Mouse (Mus musculus): ENCODE results near the gene Prkcz. TPM values are rescaled to one million over a fixed set of nuclear protein-coding genes. Genes with fewer than 3 reads are reported as not detected.

The Prkcz gene
- polyA plus RNA-seq, 1 experiment: 17.3 TPM

DNA sequence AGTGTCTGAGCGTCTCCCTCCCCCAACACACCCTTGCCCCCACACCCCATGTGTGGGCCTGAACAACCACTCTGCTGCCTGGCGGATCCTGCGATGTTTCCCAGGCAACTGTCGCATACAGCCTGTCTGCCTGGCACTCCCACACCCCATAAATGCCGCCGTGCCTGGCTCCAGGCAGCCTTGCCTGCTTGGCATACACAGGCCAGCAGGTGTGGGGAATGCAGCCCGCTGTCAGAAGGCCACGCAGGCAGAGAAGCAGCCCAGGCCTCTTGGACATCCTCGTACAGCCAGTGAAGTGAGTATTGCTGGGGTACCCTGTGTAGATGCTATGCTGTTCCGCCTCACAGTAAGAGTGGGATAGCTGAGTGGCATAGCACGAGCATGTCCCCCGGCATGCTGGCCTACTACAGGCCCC is 114.5 kb downstream of the Prkcz start:
- no peak for DNase-seq (ENCODE audit: low spot score)

DNA sequence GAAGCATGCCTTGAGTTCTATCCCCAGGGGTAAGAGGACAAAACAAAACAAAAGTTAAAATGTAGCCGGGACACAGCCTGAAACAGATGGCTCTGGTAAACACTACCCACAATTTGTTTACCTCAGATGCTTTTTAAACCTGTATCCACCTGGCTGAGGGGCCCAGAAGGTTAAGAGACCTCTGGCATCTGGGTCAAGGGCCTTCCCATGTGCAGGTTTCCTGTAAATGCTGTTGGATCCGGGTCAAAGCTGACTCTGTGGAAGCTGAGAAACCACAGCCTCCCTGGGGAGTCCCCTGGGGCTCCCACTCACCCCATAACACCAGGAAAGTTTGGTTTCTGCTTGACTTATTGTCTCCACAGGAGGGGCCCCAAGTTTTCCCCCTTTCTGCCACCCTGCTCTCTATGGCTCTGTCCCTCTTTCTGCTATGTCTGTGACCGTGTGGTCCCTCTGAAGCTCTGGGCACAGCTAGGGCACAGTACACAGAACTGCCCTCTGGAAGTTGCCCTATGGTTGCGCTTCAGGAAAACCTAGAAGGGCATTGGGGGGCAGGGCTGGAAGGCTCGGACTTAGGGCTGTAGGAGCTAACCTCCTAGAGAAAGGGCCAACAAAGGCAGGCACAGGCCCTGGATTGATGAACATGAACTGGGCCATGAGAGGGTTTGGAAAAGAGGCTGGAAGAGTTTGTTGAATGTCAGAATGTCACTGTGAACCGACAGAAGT is 115.2 kb downstream of the Prkcz start:
- no peak for DNase-seq (ENCODE audit: low spot score)

DNA sequence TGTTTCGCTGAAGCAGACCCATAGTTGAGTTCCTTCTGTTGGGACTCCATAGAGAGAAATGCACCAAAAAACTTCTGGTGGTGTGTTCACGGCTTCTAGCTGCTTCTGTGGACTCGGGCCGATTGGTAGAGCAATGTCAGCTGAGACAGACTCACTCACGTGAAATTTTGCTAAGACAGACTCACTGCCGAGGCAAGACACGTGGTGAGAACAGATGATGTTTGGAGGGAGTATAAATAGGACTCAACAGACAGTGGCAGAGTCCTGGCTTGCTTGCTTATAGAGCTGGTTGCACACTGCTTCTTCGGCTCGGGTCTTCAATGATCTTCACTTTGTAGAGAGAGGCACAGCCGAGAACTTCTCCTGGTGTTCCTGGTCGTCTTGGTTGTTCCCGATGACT is 117.9 kb downstream of the Prkcz start:
- no peak for DNase-seq (ENCODE audit: low spot score)

DNA sequence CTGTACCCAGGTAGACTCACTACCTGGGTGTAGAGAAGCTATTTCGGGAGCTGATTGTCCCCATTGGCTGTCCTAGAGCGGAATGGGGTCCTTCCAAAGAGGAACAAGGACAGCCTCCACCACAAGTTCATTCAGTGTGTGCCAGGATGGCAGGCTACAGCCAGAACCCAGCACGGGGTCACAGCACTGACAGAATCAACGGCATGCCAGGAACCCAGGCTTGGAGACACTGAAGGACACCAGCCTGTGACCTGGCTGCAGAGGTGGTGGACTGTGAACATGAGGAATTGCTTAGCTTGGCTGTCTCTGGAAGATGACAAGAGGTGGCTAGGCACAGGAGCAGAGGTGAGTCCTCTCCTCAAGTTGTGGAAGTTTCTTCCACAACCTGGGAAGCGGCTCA is 118.9 kb downstream of the Prkcz start:
- DNase-seq (ENCODE audit: low spot score): no peak

DNA sequence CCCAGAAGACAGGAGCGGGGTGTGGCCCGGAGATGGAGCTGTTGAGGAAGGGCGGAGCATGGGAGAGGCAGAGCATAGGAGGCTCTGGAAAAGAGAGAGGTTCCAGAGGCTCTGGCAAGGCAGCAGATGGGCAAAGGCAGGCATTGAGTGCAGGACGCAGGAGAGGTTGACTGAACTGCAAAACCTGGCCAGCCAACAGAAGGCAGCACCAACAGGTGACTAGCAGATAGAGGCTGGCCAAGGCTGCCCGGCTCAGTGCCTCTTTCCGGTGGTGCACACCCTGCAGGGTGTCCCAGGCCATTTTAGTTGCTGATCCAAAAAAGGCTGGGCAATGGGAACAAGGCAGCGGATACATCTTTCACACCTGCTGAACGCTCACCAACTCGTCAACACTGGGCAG is 119.4 kb downstream of the Prkcz start:
- no peak for DNase-seq (ENCODE audit: low spot score)

DNA sequence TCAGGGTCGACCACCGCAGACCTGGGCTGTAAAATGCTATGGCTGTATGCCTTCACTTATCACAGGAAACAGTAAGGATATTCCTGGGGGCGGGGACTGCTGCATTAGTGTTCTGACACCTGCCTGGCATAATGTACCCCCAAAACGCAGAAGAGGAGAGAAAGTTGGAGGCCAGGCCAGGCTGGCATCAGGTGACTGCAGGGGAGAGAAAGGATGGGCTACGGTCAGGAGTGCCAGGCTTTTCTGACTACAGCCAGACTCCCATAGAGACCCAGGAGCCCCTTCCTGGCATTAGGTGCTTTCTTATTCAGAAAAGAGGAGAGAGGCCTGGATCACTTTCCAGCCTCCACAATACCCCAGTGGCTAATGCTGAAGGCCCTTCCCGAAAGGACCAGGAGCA is 121.7 kb downstream of the Prkcz start:
- DNase-seq (ENCODE audit: low spot score): no peak

DNA sequence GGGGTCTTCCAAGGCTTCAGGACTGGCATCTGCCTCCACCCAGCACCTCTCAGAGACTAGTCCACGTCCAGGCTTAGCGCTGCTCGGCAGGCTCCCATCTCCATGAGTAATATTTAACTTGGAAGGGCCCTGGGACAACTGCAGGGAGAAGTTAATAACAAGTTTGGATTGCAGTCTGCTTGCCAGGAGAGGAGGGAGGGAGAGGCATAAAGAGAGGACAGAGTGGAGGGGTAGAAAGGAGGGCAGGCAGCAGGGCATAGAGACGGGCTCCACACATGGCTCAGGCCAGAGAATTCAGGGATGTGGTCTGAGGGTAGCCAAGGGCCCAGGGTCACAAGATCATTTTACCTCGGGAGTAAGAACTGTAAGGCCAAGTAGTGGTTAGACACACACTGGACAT is 122.9 kb downstream of the Prkcz start:
- peak; percentile 24 for DNase-seq (ENCODE audit: low spot score)

DNA sequence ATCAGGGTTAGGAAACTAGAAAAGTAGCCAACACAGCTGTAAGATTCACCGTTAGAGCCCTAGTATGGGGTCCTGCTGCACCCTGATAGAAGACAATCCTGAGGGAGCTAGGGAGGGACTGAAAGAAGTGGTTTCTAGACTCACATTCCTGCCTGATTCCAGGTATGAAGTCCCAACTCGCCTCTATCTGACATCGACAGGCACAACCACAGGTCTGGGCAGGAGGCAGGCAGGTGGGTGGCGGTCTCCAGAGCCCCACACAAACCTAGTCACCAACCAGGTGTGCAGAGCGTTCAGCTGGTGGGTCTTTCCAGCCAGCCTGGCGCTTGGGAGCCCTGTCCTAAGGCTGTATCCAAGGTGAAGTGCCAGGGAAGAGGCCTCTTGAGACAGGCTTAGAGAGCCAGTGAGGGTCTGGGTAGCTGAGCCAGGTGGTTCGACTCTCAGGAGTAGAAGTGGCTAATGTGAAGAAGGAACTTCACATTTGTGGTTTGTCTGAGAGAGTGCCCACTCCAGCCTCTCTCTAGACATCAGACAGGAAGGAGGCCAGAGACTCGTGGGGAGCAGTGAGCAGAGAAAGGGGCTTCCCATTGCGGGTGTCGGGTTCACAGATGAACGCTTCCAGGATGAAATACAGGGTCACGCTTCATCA is 124.3 kb downstream of the Prkcz start:
- peak; percentile 18 for DNase-seq (ENCODE audit: low spot score)

DNA sequence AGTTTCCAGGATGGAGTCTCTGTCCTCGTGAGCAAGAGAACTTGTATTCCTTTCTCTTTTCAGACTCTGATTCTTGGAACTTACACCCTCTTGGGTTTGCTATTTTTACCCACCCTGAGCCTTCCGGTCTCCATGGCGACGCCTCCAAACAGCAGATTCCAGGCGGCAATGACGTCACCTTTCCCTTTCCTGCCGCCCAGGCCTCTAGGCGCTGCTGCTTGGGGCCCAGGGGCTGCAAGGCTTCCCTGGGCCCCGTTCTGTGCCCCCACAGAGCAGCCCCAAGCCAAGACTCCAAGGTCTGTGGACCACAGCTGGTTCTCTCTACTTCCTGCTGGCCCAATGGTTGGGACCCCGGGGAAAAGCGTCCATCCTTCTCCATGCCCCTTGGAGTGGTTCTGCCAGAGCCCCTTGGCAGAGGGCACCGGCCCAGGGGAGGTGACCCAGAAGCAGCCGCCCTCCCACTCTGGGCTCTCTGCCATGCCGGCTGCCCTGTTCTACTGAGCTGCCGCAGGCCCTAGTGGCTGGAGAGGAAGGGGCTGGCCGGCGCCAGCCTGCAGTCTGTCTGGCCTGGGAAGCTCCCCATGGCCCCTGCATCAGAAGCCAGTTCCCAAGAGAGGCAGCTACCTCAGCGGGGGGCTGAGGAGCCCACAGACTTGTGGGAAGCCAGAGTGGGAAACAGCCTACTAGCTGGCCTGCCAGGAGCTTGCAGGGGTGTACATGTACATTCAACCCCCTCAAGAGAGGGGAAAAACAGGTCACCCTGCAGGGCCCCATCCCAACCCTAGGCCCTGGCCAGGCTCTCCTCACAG is 125.6 kb downstream of the Prkcz start:
- DNase-seq (ENCODE audit: low spot score): peak; percentile 62

DNA sequence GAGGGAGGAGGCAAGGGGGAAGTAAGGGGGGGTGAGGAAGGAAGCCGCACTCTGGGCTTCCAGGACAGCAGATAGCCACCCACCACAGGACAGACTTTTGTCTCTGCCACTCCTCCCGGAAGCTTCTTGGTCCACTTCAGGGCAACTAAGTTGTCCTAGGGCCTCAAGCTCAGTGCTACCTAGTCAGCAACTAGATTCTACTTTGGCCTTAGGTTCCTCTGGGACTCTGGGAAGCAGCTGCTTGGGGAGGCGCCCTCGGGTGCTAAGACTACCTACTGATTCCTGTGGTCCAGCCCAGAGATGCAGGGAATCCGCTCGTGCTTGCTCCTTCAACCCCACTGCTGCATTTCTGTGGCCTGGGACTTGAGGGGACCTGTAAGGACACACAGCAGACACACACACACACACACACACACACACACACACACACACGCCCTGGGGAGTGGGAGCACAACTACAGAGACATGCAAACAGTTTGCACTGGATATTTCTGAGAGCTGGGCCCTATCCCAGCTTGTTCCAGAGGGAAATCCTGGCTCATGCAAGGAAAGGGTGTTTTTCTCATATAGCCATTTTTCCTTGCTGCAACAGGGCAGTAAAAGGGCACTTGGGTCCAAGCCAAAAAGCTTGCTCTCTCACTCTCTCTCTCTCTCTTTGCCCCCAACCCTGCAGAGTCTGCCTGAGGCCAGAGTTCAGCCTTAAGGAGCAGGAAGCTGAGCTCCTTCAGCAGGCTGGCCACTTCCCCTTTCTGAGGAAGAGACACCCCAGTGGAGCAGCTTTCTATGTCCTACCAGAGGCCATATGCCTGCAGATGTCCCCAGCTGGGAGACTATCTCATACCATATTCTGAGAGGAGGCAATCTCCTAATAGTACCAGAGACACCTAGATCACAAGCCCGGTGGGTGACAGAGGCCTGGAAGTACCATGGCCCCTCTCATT is 126.5 kb downstream of the Prkcz start:
- DNase-seq (ENCODE audit: low spot score): peak; percentile 23

DNA sequence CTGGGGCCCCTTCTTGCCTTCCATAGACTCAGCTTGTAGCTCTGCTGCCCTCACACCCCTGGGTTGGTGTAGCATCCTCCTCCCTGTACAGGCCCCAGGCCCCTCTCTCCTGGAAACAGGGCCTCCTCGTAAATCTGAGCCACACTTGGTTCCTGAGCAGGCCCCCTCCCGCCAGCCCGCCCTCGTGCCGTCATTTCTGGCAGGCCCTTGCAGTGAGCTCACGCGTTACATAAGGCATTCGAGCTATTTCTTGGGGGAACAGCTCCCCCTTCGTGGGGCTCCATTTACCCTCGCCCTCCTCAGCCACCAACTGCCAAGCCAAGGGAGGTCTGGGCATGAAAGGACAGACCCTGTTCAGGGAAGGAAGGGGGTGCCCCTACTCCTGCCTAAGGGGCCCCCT is 127.3 kb downstream of the Prkcz start:
- DNase-seq (ENCODE audit: low spot score): no peak

DNA sequence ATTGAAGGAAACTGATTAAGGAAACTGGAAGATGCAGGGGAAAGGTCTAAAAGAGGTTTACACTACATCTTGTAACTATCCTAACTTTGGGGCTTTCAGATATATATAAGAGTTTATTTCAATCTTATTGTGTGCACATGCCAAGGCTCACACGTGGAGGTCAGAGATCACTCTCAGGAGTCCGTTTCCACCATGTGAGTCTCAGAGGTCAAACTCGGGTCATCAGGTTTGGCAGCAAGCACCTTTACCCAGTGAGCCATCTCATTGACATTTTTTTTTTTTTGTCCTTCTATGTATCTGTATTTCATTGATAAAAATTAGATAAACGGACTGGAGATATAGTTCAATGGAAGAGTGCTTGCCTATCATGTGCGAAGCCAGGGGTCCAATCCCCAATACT is 132.7 kb downstream of the Prkcz start:
- no peak for DNase-seq (ENCODE audit: low spot score)

DNA sequence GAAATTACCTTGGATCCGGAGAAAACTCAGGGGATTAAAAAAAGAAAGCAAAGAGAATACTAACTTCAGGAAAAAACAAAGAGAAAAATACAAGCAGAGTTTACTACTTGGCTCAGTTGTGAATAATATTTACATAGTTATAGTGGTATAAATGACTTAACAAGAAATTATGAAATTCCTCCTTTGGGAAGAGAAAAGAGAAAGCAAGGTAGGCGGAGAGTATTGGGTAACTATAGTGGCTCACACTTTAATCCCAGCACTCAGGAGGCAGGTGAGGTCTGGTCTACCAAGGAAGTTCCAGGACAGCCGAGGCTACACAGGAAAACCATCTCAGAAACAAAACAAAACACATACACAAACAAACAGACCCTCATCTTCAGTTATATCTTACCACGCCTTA is 133.2 kb downstream of the Prkcz start:
- no peak for DNase-seq (ENCODE audit: low spot score)

DNA sequence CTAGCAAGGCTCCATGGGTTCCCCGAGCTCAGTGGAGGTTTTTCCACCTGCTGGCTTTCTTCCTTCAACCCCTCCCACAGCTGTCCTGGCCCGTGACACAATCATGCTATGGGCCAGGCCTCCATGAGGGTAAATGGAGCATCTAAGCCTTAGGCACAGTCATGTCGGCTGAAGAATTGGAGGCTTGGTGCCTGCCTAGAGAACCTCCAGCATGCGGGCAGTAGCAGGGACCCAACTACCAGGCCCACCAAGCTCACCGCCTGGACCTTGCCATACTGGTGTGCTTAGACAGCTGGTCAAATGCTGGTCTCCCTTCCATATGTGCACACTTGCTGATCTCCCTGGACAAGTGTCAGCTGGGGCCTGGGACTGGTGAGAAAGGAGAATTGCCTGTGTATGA is 135.2 kb downstream of the Prkcz start:
- no peak for DNase-seq (ENCODE audit: low spot score)

DNA sequence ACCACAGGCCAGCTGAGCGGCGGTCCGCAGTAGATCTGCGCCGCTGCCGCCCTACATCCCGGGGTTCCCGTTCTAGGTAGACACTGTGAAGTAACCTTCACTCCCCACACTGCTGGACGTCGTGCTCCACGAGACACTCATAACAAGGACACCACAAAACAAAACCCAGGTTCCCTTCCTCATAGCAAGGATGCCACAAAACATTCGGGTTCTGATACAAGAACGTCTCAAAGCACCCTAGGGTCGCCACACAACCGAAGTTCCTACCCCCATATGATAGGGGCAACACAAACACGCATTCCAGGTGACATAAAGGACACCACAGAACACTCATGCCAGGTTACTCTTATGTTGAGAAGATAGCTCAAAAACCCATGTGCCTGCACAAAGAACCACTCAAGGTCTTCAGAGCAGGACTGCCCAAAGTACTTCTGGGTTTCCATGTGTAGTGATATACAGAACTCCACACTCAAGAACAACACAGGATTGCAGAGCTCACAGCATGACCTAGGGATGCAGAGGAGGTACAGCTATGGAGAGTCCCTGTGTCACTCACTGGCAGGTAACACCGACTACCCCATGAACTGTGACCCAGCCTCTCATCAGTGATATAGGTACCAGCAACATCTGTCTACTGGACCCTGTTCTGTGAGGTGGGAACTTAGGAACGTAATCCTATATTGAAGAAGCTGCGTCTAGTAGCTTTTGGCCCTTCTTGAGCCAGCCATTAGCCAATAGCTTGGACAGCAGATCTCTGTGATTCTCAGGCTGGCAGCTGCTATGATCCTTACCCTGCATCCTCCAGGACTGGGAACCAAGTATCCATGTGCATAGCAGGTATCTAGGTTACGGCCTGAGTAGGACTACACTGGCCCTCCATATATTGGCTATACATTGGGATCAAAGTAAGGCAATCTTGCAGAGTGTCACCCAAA is 137.3 kb downstream of the Prkcz start:
- no peak for DNase-seq (ENCODE audit: low spot score)

DNA sequence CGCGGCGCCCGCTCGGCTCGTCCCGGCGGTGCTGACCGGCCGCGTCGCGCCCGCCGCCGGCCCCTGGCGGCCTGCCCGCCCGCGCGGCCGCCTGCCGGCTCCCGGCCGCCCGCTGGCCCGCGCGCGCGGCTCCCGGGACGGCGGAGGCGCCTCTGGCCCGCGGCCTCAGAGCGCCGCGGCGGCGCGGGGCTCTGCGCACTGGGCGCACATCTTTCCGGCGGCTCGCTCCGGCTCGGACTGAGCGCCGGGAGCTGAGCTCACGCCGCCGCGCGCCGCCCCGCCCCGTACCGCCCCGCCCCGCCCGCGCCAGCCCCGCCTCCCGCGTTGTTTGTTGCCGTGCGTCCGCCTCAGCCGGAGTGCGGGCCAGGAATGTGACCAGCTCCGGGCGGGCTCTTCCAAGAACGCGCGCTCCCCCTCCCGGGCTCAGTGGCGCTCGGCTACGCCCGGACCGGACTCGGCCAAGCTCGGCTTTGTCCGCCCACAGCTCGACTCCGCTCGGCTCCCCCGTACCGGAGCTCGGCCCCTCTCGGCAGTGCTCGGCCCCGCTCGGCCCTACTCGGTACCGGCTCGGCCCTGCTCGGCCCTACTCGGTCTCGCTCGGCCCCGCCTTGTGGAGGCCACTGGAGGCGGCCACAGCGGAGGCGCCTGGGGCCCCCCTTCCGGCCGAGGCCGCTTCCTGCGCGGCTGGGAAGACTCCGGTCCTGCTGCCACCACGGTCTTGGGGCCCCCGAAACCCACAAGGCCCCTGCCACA is 138.1 kb downstream of the Prkcz start:
- peak; percentile 100 for DNase-seq (ENCODE audit: low spot score)

DNA sequence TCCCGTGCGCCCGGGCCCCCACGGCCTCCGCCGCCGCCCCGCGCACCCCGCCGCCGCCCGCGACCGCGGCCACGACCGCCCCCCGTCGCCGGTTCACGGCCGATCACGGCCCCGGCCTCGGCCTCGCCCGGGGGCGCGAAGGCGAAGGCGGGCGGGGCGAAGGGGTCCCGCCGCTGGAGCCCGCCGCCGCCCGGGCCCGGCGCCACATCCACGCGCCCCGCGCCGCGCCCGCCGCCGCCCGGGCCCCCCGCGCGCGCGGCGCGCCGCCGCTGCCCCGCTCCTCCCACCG is 138.7 kb downstream of the Prkcz start, which contains the start of gene Ski:
Gene Ski (minus strand): TSS at position 41 of the 289 bp plus-strand sequence.
- DNase-seq (ENCODE audit: low spot score): no peak

DNA sequence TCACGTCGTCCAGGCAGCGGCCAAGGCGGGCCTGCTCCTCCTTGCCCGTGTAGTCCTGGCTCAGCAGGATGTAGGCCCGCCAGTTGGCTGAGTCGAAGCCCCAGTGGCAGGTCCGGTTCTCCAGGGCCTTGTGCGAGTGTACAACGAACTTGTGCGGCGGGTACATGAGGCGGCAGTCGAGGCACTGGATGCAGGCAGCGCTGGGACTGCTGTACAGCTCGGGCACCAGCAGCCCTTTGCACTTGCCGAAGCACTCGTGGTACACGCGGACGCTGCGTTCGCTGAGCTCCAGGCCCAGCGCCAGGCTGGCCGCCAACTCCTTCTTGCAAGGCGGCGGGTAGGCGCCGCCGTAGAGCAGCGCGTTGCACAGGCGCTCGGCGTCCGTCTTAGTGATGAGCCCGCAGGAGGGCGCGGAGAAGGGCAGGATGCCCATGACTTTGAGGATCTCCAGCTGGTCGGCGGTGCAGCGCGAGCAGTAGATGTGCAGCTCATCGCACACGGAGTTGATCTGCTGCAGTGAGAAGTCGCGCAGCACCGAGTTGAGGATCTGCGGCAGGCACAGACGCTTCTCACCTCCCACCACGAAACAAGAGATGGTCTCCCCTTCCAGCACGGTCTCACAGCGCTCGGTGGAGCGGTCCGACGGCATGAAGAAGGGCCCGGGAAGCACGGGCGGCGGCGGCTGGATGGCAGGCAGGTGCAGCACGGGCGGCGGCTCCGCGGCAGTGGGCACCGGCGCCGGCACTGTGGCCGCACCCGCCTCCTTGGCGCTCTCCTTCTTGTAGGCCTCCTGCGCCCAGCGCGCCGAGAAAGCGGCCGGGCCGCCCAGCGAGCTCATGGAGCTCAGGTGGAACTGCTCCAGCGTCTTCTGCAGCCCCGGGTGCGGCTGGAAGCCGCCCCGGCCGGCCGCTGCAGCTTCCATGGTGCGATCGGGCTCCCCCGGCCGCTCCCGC is 139.3 kb downstream of the Prkcz start:
- peak; percentile 68 for DNase-seq (ENCODE audit: low spot score)

DNA sequence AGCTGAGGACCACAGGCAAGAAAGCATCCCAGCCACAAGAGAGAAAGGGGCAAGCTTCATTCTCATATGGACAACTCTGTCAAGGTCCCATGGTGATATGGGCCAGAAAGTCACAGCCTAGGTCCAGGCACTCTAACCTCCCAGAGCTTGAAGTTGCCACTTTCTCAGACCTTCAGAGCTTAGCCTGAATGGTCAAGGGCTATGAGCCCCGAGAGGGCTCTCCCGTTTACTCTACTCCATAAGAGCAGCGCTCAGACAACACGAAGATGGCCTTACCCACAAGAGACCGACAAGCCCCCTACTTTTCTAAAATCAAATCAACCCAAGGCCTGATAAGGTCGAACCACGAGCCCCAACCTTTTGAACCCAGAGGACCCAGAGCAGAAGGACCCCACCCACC is 140.1 kb downstream of the Prkcz start:
- no peak for DNase-seq (ENCODE audit: low spot score)

Data from urinary bladder, adult 2 months (tissue).